Mouse (Mus musculus) intestine, postnatal 0 days (tissue): ENCODE results near the gene Col23a1. TPM values are rescaled to one million over a fixed set of nuclear protein-coding genes. Genes with fewer than 3 reads are reported as not detected.

Source experiments
- ATAC-seq: fragments of 200-750 bp; cut with Nextera tagmentation; 2 replicates; pipeline ENCODE4 v1.8.0; 2017; ENCODE audit warnings: mild to moderate bottlenecking, moderate TSS enrichment, moderate library complexity
- H3K27ac ChIP-seq: fragments of 300-500 bp; sonication (generic); 2 replicates; pipeline ENCODE4 v1.5.1; 2014; ENCODE audit warnings: mild to moderate bottlenecking, low read depth, low read length, moderate library complexity
- H3K27me3 ChIP-seq: fragments of 300-500 bp; sonication (generic); replicated peaks from 2 replicates; pipeline ENCODE4 v1.6.1; 2014; ENCODE audit warnings: low read length, mixed read lengths; ENCODE audit not compliant: control insufficient read depth, insufficient read depth
- H3K36me3 ChIP-seq: fragments of 300-500 bp; sonication (generic); 2 replicates; pipeline ENCODE4 v1.6.1; 2014; ENCODE audit warnings: mild to moderate bottlenecking, moderate library complexity; ENCODE audit not compliant: control insufficient read depth, insufficient read depth
- H3K4me1 ChIP-seq: fragments of 300-500 bp; sonication (generic); replicated peaks from 2 replicates; pipeline ENCODE4 v1.6.1; 2014; ENCODE audit warnings: antibody characterized with exemption, low read length, mixed read lengths; ENCODE audit not compliant: control insufficient read depth, insufficient read depth
- H3K4me2 ChIP-seq: fragments of 300-500 bp; sonication (generic); replicated peaks from 2 replicates; pipeline ENCODE4 v1.6.1; 2014; ENCODE audit warnings: low read depth, mild to moderate bottlenecking, moderate library complexity
- H3K4me3 ChIP-seq: fragments of 300-500 bp; sonication (generic); 2 replicates; pipeline ENCODE4 v1.5.1; 2014; ENCODE audit warnings: low read depth, low read length
- H3K9ac ChIP-seq: fragments of 300-500 bp; sonication (generic); 2 replicates; pipeline ENCODE4 v1.6.1; 2014; ENCODE audit warnings: mild to moderate bottlenecking, low read depth, low read length
- H3K9me3 ChIP-seq: fragments of 300-500 bp; sonication (generic); 2 replicates; pipeline ENCODE4 v1.6.1; 2016; ENCODE audit warnings: mixed run types; ENCODE audit not compliant: control insufficient read depth
- CTCF ChIP-seq: sonication (generic); IDR thresholded peaks from 2 replicates; pipeline ENCODE4 v1.5.1; 2016; ENCODE audit warnings: low read depth, mild to moderate bottlenecking, control low read depth, antibody characterized with exemption, moderate library complexity
- WGBS: fragments of 180-500 bp; shearing (Covaris S2); extraction: QIAGEN DNeasy Blood & Tissue Kit; methylation state at CpG from one replicate; pipeline ENCODE4 v1.1.7; 2014; 5-methylcytosine and 5-hydroxymethylcytosine counted together
- polyA plus RNA-seq: library from polyadenylated mRNA; unstranded; fragments of >200 nt; fragmentation: Nextera tagmentation; extraction: Ambion mirVana; gene quantifications from 2 replicates; pipeline ENCODE4 v1.2.1, GENCODE M21; 2015

Col23a1 gene
- polyA plus RNA-seq, 1 experiment from 2014 or later = 4.6 TPM

DNA sequence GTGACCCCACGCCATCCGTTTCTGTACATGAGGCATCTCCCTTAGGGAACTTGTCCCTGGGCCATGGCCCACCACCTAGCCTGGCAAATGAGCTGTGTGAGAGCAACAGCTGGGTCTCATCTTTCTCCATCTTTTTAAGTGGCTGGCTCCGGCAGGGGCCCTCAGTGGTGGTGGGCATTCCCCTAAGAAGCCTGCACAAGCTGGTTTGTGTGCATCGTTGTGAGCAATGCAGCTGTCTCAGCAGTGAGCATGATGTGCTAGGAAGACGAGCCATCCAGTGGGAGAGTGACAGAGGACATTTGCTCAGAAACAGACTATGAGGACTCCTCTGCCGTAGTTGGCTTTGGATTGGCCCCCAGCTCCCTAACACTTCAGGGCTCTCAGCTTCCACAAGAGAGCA lies 179.0 kb downstream of the Col23a1 start:
- Histone ChIP-seq H3K4me2 (no peak overlapping the region), H3K9me3 (no peaks in the 10 kb centered on the region), H3K36me3 (no peaks in the 10 kb centered on the region), H3K4me1 (no peaks in the 10 kb centered on the region), H3K27me3 (no peaks in the 10 kb centered on the region), H3K9ac (no peak overlapping the region), H3K27ac (no peak overlapping the region), H3K4me3 (no peak overlapping the region)
- 68% methylated on average over 6 of the region's 6 CpGs for WGBS
- no peak for TF ChIP-seq CTCF
- ATAC-seq = no peak

DNA sequence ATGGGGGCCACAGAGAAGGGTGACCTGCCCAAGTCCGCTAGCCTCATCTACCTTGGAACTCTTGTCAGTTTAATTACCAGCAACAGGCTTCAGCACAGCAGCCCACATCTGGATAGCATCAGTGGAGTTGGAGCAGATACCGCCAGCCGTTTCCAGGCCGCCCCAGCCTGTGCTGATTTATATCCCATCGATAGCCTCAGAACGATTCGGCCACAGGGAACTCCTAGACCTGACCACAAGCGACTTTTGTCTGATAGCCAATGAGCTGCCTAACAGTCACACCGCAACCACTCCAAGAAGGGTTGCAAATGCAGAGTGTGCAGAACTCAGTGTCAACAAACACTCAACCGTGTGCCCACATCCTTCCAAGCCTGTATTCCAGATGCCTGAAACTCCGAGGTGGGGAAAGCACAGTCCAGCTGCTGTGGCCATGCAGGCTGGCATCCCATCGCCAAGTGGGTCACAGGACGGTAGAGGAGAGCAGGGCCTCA lies 179.7 kb downstream of the Col23a1 start:
- Histone ChIP-seq H3K4me2 (no peak overlapping the region), H3K9ac (no peak overlapping the region), H3K36me3 (no peaks in the 10 kb centered on the region), H3K27ac (no peak overlapping the region), H3K4me1 (no peaks in the 10 kb centered on the region), H3K4me3 (no peak overlapping the region), H3K9me3 (no peaks in the 10 kb centered on the region), H3K27me3 (no peaks in the 10 kb centered on the region)
- no peak for ATAC-seq
- TF ChIP-seq CTCF = no peak
- WGBS = 55% methylated on average over 13 of the region's 13 CpGs

DNA sequence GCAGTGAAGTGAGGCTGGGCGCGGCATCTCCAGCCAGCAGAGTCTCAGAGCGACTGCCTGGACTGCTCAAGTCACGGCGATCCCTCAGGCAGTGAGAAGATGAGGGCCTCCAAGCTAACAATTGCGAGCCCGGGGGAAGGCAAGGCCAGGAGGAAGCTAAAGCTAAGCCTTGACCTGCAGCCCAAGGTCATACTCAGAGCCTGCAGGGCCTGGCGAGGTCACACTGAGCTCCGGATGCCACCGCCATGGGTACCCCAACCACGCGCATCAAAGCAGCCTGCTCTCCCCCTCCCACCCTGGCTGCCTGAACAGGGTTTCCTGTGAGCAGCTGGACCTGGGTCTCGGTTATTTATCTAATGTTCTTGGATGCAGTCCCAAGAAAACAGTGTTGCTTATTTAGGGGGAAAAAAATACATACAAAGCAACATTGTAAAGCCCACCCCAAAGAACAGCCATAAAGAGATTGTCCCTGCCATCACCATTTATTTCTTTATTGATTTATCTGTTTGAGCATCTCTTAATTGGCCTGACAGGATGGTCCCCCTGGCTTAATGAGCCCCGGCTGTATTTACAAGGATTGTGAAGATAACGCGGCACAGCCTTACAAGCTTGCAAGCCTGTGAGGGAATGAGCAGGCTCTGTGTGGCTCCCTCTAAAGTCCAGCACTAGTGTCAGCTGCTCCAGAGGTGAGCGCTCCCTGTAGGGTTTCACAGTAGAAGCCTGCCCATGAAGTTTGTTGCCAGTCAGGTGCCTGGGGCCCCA lies 180.8 kb downstream of the Col23a1 start:
- Histone ChIP-seq H3K27ac (no peak overlapping the region), H3K4me2 (no peak overlapping the region), H3K9ac (no peak overlapping the region), H3K27me3 (no peaks in the 10 kb centered on the region), H3K4me3 (no peak overlapping the region), H3K9me3 (no peaks in the 10 kb centered on the region), H3K4me1 (no peaks in the 10 kb centered on the region), H3K36me3 (no peaks in the 10 kb centered on the region)
- no peak for ATAC-seq
- TF ChIP-seq CTCF = peak; percentile 30
- WGBS = 17% methylated on average over 17 of the region's 17 CpGs

DNA sequence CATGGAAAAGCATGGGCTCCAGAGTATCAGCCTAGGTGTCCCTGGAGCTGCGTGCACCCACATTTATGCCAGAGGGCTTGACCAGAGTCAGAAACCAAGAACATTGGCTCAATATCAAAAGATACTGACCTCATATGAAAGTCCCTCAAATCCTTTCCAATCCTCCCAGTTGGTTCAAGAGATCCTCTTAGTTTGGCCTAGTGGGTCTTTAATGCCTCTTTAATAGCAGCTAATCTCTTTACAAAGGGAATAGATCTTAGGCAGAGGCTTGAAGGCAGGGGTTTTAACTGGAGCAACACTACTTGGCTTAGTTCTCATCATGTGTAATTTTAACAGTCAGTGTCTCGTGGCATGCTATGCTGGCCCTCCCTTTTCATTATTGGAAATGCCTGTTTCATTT lies 184.0 kb downstream of the Col23a1 start:
- Histone ChIP-seq H3K9me3 (no peaks in the 10 kb centered on the region), H3K27ac (no peak overlapping the region), H3K4me1 (no peaks in the 10 kb centered on the region), H3K4me3 (no peak overlapping the region), H3K27me3 (no peaks in the 10 kb centered on the region), H3K36me3 (no peaks in the 10 kb centered on the region), H3K9ac (no peak overlapping the region), H3K4me2 (no peak overlapping the region)
- no peak for TF ChIP-seq CTCF
- 89% methylated on average over 2 of the region's 2 CpGs for WGBS
- no peak for ATAC-seq

DNA sequence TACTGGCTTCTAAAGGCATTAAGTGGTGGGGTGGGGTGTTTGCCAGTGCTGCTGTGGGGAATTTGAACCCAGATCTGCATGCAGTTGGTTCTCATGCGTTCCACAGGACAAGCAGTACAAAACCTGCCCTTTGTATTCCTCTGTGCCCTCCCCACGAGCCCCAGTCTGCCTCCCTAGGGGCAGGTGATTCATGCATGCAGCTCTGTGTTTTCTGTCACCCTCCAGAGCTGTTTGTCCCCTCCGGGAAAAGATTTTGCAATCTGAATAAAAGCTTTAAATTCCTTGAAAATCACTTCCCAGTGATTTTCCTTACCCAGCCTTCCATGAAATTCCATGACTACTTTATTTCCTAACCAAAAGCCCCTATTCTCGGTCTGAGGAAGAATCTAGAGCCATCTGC lies 186.8 kb downstream of the Col23a1 start:
- Histone ChIP-seq H3K9ac (no peak overlapping the region), H3K4me3 (no peak overlapping the region), H3K4me1 (no peaks in the 10 kb centered on the region), H3K27me3 (no peaks in the 10 kb centered on the region), H3K9me3 (no peaks in the 10 kb centered on the region), H3K36me3 (no peaks in the 10 kb centered on the region), H3K27ac (no peak overlapping the region), H3K4me2 (no peak overlapping the region)
- WGBS = 73% methylated on average over 4 of the region's 4 CpGs
- ATAC-seq = no peak
- no peak for TF ChIP-seq CTCF

DNA sequence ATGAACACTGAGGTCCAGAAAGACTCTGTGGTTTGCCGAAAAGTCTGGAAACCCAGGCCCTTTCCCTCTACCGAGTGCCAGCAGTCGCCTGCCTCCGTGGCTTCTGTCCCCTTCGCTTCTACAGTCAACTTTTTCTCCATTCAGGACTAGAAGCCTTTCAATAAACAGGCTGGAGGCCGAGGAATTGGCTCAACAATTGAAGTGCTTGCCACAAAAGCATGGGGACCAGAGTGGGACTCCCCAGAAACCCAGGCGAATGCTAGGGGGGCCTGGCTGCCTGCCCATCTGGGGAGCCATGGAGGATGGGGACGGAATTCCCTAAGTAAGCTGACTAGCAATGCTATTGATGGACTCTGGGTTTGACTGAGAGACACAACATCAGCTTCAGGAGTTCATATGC lies 187.9 kb downstream of the Col23a1 start:
- no peak overlapping the region for H3K4me3 ChIP-seq
- 70% methylated on average over 8 of the region's 8 CpGs for WGBS
- no peak for TF ChIP-seq CTCF
- H3K36me3 ChIP-seq = no peaks in the 10 kb centered on the region
- no peak overlapping the region for H3K27ac ChIP-seq
- no peaks in the 10 kb centered on the region for H3K9me3 ChIP-seq
- H3K27me3 ChIP-seq = no peaks in the 10 kb centered on the region
- H3K4me2 ChIP-seq = no peak overlapping the region
- no peaks in the 10 kb centered on the region for H3K4me1 ChIP-seq
- no peak for ATAC-seq
- no peak overlapping the region for H3K9ac ChIP-seq
